Comparison of ENCODE assay signal across 14 mouse cellular contexts in the genomic region with DNA sequence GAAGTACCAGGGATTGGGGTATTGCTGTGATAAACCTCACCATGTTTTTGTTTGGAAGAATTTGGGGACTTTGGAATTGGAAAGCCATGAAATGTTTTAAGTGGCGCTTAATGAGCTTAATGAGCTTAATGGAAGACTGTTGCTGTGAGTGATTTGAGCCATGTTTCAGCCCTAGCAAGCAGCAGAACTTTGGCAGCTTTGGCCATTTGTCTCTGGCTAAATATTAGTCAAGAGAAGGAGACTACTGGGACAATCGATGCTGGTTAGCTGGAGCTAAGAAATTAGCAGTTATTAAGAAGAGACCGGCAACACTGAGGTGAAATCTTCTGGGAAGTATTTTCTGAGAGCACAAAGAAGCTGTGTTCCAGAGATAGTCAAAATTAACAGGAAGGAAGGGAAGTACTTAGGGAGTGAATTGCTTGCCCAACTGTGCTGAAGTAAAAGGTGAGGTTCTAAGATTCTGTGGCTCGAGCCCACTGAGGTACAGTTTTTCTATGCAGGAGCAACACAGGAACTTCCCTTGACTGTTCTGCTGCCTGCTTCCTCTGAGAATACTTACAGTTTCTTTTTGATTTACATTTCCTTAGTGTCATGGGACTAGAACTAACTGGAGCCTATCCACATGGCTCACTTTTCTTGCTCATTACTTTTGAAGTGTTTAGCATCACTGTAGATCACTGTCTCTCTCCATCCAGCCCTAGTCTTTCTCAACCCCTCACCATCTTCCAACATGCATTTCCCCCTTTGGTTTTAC. TPM values are rescaled to one million over a fixed set of nuclear protein-coding genes. Genes with fewer than 3 reads are reported as not detected.
A peak's percentile ranks its signal among the peaks of the same experiment; 100 is the strongest.
DNase-seq lines count a peak whose midpoint lies in the region; ATAC-seq and TF ChIP-seq lines count a peak whose summit lies in the region.
"Had no signal": no experiment of that assay in that cellular context is flagged by ENCODE, and none has a peak within 500 bp of the region (broad histone marks: within the 10 kb centered on the region; RNA-seq: fewer than 3 reads in every experiment).

No protein-coding gene starts in this region.

- H3K9ac ChIP-seq in liver, postnatal 0 days (replicated peaks), result no peak overlapping the region
- H3K9ac ChIP-seq: embryonic facial prominence, embryonic 13.5 days; limb, embryonic 13.5 days; midbrain, embryonic 12.5 days had no signal

- H3K9me3 ChIP-seq in liver, postnatal 0 days (ENCODE audit: low read length), result no peaks in the 10 kb centered on the region
- H3K9me3 ChIP-seq: embryonic facial prominence, embryonic 13.5 days; forebrain, embryonic 10.5 days; limb, embryonic 13.5 days; midbrain, embryonic 12.5 days had no signal

- no peak for TF ChIP-seq EP300 in liver, postnatal 0 days (IDR thresholded peaks at IDR 0.05; ENCODE audit: low read depth)

- DNase-seq in spleen, postnatal 36 days (ENCODE audit: low spot score in 2 of 2), result peak; percentile 62 to 64
- no peak for DNase-seq in spleen, postnatal 10 days (ENCODE audit: low spot score in 2 of 2)
- DNase-seq in liver, postnatal 0 days, result no peak
- no peak for DNase-seq in cerebellum, adult 2 months
- DNase-seq in right cerebral cortex, postnatal 36 days (ENCODE audit: low spot score in 2 of 2), result no peak
- no peak for DNase-seq in adrenal gland, postnatal 10 days
- DNase-seq: adrenal gland, adult 8-10 months; cerebellum, postnatal 25 days; thymus, postnatal 14 days had no signal

- 0 out of 2 replicates have a peak overlapping the region, but pooled peaks have one; percentile 9 for H3K4me2 ChIP-seq in liver, postnatal 0 days (ENCODE audit: low read depth, low read length)
- H3K4me2 ChIP-seq: embryonic facial prominence, embryonic 13.5 days; limb, embryonic 13.5 days; midbrain, embryonic 12.5 days had no signal

- H3K36me3 ChIP-seq in liver, postnatal 0 days (replicated peaks; ENCODE audit: insufficient read depth, low read length), result no peaks in the 10 kb centered on the region
- H3K36me3 ChIP-seq: embryonic facial prominence, embryonic 13.5 days; midbrain, embryonic 12.5 days had no signal

- no peak for TF ChIP-seq POLR2A in cerebellum, adult 2 months (IDR thresholded peaks at IDR 0.05; ENCODE audit: borderline replicate concordance, insufficient read depth, low read length)

- 42% methylated on average over 4 of the region's 4 CpGs for WGBS in liver, postnatal 0 days (ENCODE audit: insufficient replicate concordance)
- WGBS in cerebellum, adult 2 months, result 81% methylated on average over 4 of the region's 4 CpGs

- TF ChIP-seq CTCF in liver, postnatal 0 days (IDR thresholded peaks at IDR 0.05; ENCODE audit: low read depth), result no peak
- TF ChIP-seq CTCF in cerebellum, adult 2 months (IDR thresholded peaks at IDR 0.05; ENCODE audit: borderline replicate concordance, insufficient read depth, low read depth, low read length), result no peak

- no peak overlapping the region for H3K4me3 ChIP-seq in liver, postnatal 0 days (ENCODE audit: low read depth, low read length)
- H3K4me3 ChIP-seq in cerebellum, adult 2 months (replicated peaks; ENCODE audit: insufficient read depth, low read depth, low read length), result no peak overlapping the region
- H3K4me3 ChIP-seq: embryonic facial prominence, embryonic 13.5 days; forebrain, embryonic 10.5 days; limb, embryonic 13.5 days; midbrain, embryonic 12.5 days had no signal

- ATAC-seq in granulocyte monocyte progenitor cell, adult 5-6 weeks (replicated peaks; ENCODE audit: poor library complexity, severe bottlenecking), result peak; percentile 64
- no peak for ATAC-seq in liver, postnatal 0 days

- peak overlapping the region; percentile 51; the same call in 1 of the 2 replicates for H3K27ac ChIP-seq in liver, postnatal 0 days (ENCODE audit: low read depth)
- no peak overlapping the region for H3K27ac ChIP-seq in cerebellum, adult 2 months (ENCODE audit: insufficient read depth, low read length)
- H3K27ac ChIP-seq: embryonic facial prominence, embryonic 13.5 days; forebrain, embryonic 10.5 days; limb, embryonic 13.5 days; midbrain, embryonic 12.5 days had no signal

- H3K27me3 ChIP-seq in liver, postnatal 0 days (ENCODE audit: insufficient read depth, low read length), result no peaks in the 10 kb centered on the region
- no peaks in the 10 kb centered on the region for H3K27me3 ChIP-seq in cerebellum, adult 2 months (ENCODE audit: control insufficient read depth, insufficient read depth, low read length)
- H3K27me3 ChIP-seq: embryonic facial prominence, embryonic 13.5 days; limb, embryonic 13.5 days; midbrain, embryonic 12.5 days had no signal

- H3K4me1 ChIP-seq in liver, postnatal 0 days (ENCODE audit: insufficient read depth), result peaks cover 13% of the 10 kb centered on the region
- 0 out of 2 replicates have a peak, but pooled peaks cover 2% of the 10 kb centered on the region for H3K4me1 ChIP-seq in cerebellum, adult 2 months (ENCODE audit: control insufficient read depth, insufficient read depth, low read length)
- H3K4me1 ChIP-seq: forebrain, embryonic 10.5 days; limb, embryonic 13.5 days; midbrain, embryonic 12.5 days had no signal

RNA-seq across cellular contexts. Expression of gene Phtf2, which starts 17.5 kb away (rescaled TPM):
- 11.2 and 17.7 TPM in 2 replicates for total RNA-seq in granulocyte monocyte progenitor cell, adult 5-6 weeks (2014; fragmentation: Nextera tagmentation)
- total RNA-seq in granulocyte monocyte progenitor cell, adult 5-6 weeks (2017), result 12.3 and 12.6 TPM in 2 replicates
- polyA plus RNA-seq in liver, postnatal 0 days (2015; fragmentation: Nextera tagmentation; extraction: Ambion mirVana), result 2.8 and 3.2 TPM in 2 replicates
- polyA plus RNA-seq in cerebellum, adult 2 months (2012; rRNA removed), result 10.2 and 10.8 TPM in 2 replicates
- total RNA-seq in adrenal gland, postnatal 10 days (2021), result 10 to 100 TPM; 11.7 to 17.2 TPM

RNA-seq across cellular contexts. Expression of gene Tmem60, which starts 17.6 kb away (rescaled TPM):
- 25.9 and 39.1 TPM in 2 replicates for total RNA-seq in granulocyte monocyte progenitor cell, adult 5-6 weeks (2014; fragmentation: Nextera tagmentation)
- 13.6 and 18.0 TPM in 2 replicates for total RNA-seq in granulocyte monocyte progenitor cell, adult 5-6 weeks (2017)
- 49.7 and 55.5 TPM in 2 replicates for polyA plus RNA-seq in liver, postnatal 0 days (2015; fragmentation: Nextera tagmentation; extraction: Ambion mirVana)
- polyA plus RNA-seq in cerebellum, adult 2 months (2012; rRNA removed), result 44.4 and 50.7 TPM in 2 replicates
- total RNA-seq in adrenal gland, postnatal 10 days (2021), result 10 to 100 TPM; 22.5 to 28.2 TPM

Comparison
In these comparisons a context has a peak if more than half of its experiments do, and no peak if none do; other contexts are left out.
1. DNase-seq: peak in spleen, postnatal 36 days (2 of 2); none in spleen, postnatal 10 days (0 of 2), liver, postnatal 0 days (single experiment), cerebellum, adult 2 months (0 of 2), right cerebral cortex, postnatal 36 days (0 of 2) and adrenal gland, postnatal 10 days (single experiment).